Mouse (Mus musculus) erythroblast, embryonic 14.5 days (primary cell): ENCODE measurements around the gene Lpp.

Source experiments
- GATA1 ChIP-seq: IDR thresholded peaks from 2 replicates; pipeline ENCODE4 v1.6.1; 2012; ENCODE audit warnings: low read length, inconsistent platforms, mixed read lengths
- TAL1 ChIP-seq: IDR thresholded peaks from 3 replicates; pipeline ENCODE4 v1.6.1; 2012; ENCODE audit warnings: low read length, inconsistent platforms, mixed read lengths

- TF ChIP-seq GATA1 (no peak), TAL1 (no peak)
Measured at GRCm38 (mm10) chr16:24423196-24423595, 29.9 kb downstream of the Lpp start.
